Mouse (Mus musculus) frontal cortex, postnatal 14 days (tissue): ENCODE results near the gene Ppara.

Experiments
- DNase-seq, 2 experiments: peaks; one replicate each; pipeline ENCODE4 v3.0.0; 2022; ENCODE audit warnings: low spot score in 2 of 2

The Ppara gene

GRCm38 (mm10) chr15:85806886-85807285 is 72.1 kb downstream of the Ppara start:
- DNase-seq, result no peak

GRCm38 (mm10) chr15:85807404-85807803 is 72.6 kb downstream of the Ppara start:
- no peak for DNase-seq

- no peak for DNase-seq
These were observed 73.2 kb downstream of the Ppara start for GRCm38 (mm10) chr15:85808031-85808430.

GRCm38 (mm10) chr15:85808434-85808833 is 73.7 kb downstream of the Ppara start:
- no peak for DNase-seq

- DNase-seq, result no peak
These were observed 74.3 kb downstream of the Ppara start for GRCm38 (mm10) chr15:85809091-85809490.

- DNase-seq, result no peak
These were observed 75.7 kb downstream of the Ppara start for GRCm38 (mm10) chr15:85810462-85810805.

- DNase-seq, result peak; percentile 67 to 76
These were observed 76.2 kb downstream of the Ppara start for GRCm38 (mm10) chr15:85810806-85811521.

- peak; percentile 97 to 99 for DNase-seq
These were observed 76.9 kb downstream of the Ppara start, which contains the start of gene Cdpf1 for GRCm38 (mm10) chr15:85811535-85812277. Cdpf1 (minus strand) TSS chr15:85811697.

GRCm38 (mm10) chr15:85813428-85813827 is 78.6 kb downstream of the Ppara start:
- DNase-seq, result no peak

- DNase-seq, result no peak
These were observed 86.6 kb downstream of the Ppara start, which contains the start of gene Pkdrej for GRCm38 (mm10) chr15:85821203-85822010. Pkdrej (minus strand) TSS chr15:85821734.

- DNase-seq, result no peak
These were observed 87.2 kb downstream of the Ppara start for GRCm38 (mm10) chr15:85822011-85822359.

GRCm38 (mm10) chr15:85826676-85827075 is 91.9 kb downstream of the Ppara start:
- no peak for DNase-seq

- DNase-seq, result no peak
These were observed 93.3 kb downstream of the Ppara start for GRCm38 (mm10) chr15:85828071-85828470.

- DNase-seq, result no peak
These were observed 94.7 kb downstream of the Ppara start for GRCm38 (mm10) chr15:85829470-85829869.

- peak; percentile 65 to 75 for DNase-seq
These were observed 97.3 kb downstream of the Ppara start, which contains the start of gene Ttc38 for GRCm38 (mm10) chr15:85831954-85832590. Ttc38 (plus strand) TSS chr15:85832306.

GRCm38 (mm10) chr15:85832599-85832998 is 97.8 kb downstream of the Ppara start:
- DNase-seq, result no peak

GRCm38 (mm10) chr15:85835335-85835734 is 100.6 kb downstream of the Ppara start:
- no peak for DNase-seq

- DNase-seq, result no peak
These were observed 102.1 kb downstream of the Ppara start for GRCm38 (mm10) chr15:85836887-85837286.

GRCm38 (mm10) chr15:85840983-85841382 is 106.2 kb downstream of the Ppara start:
- DNase-seq, result no peak

GRCm38 (mm10) chr15:85841796-85842360 is 107.1 kb downstream of the Ppara start:
- no peak for DNase-seq

- DNase-seq, result no peak
These were observed 110.3 kb downstream of the Ppara start for GRCm38 (mm10) chr15:85845071-85845470.
